Mouse (Mus musculus): ENCODE measurements around the gene Npas3. TPM values are rescaled to one million over a fixed set of nuclear protein-coding genes. Genes with fewer than 3 reads are reported as not detected.

Npas3 gene
- polyA plus RNA-seq, 1 experiment from 2014 or later: 4.5 TPM

DNA sequence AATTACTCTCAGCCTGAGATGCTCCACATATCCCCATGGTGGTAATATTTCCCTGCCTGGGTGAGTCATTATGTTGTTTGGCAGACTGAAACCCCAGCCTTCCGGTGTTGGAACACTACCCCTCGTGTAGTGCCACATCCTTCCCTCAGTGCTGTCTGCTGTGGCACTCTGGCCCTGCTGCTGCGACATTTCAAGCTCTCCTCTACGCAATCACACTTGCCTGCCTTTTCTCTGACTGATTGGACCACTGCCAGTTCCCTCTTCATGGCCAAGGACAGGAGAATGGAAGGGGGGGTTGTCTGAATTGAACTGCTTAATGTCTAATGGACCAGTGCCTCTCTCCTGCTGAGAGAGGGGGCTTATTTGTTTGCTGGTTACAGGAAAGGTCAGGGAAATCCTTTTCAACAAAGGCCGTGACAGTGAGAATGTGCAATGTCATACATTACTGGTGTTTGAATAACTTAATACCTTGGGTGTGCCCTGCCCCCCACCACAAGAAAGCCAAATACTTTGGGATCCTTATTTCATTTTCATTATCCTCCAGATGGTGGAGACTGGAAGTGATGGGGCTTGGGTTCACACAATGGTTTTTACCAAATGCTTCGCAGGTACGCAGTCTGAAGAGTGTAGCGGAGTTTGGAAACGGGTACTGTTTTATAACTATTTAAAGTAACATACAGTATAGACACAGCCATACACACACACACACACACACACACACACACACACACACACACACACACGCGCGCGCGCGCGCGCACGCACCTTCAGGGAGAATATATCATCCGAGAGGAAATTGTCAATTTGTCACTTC, 339.4 kb downstream of the Npas3 start:
- Histone ChIP-seq H3K4me1 (ENCODE audit: control insufficient read depth, insufficient read depth, low read length) (peaks cover 5% of the 10 kb centered on the region; the same call in 1 of the 2 replicates), H3K27me3 (ENCODE audit: control insufficient read depth, insufficient read depth, low read length) (no peaks in the 10 kb centered on the region), H3K4me2 (replicated peaks; ENCODE audit: low read depth, low read length) (no peak overlapping the region), H3K9ac (replicated peaks; ENCODE audit: low read depth, low read length) (no peak overlapping the region), H3K36me3 (ENCODE audit: control insufficient read depth, insufficient read depth, low read length) (no peaks in the 10 kb centered on the region), H3K27ac (ENCODE audit: low read length) (no peak overlapping the region), H3K4me3 (ENCODE audit: low read depth, low read length) (no peak overlapping the region), H3K9me3 (ENCODE audit: control insufficient read depth, low read depth, low read length) (no peaks in the 10 kb centered on the region)
- WGBS: 69% methylated on average over 19 of the region's 19 CpGs
- no peak for ATAC-seq (ENCODE audit: insufficient number of reproducible peaks, insufficient read depth, low FRiP score, low read depth)

DNA sequence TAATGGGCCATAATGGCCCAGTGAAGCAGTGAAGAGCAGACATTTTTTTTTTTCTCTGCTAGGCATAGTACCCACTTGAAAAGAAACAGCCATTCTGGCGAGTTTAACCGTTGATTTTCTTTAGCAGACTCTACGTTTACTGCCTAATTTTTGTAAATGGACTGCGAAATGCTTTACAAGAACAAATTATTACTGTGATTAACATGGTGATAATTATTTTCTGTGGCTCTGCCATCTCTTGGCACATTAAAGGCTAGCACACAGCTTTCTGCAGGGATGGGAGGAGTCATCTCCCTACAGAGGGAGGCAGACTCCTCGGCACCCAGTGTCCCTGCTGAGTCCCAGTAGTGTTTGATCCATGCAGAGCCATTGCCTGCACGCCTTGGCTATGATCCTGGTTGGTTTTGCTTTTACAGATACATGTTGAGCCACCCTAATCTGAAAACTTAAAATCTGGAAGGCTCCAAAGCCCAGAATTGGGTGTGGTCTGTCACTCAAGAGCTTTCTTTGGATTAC, 341.0 kb downstream of the Npas3 start:
- 71% methylated on average over 6 of the region's 6 CpGs for WGBS
- Histone ChIP-seq H3K4me3 (ENCODE audit: low read depth, low read length) (no peak overlapping the region), H3K9ac (replicated peaks; ENCODE audit: low read depth, low read length) (no peak overlapping the region), H3K4me1 (ENCODE audit: control insufficient read depth, insufficient read depth, low read length) (peaks cover 5% of the 10 kb centered on the region; the same call in 1 of the 2 replicates), H3K27ac (ENCODE audit: low read length) (no peak overlapping the region), H3K9me3 (ENCODE audit: control insufficient read depth, low read depth, low read length) (no peaks in the 10 kb centered on the region), H3K27me3 (ENCODE audit: control insufficient read depth, insufficient read depth, low read length) (no peaks in the 10 kb centered on the region), H3K36me3 (ENCODE audit: control insufficient read depth, insufficient read depth, low read length) (no peaks in the 10 kb centered on the region), H3K4me2 (replicated peaks; ENCODE audit: low read depth, low read length) (no peak overlapping the region)
- ATAC-seq (ENCODE audit: insufficient number of reproducible peaks, insufficient read depth, low FRiP score, low read depth): no peak

DNA sequence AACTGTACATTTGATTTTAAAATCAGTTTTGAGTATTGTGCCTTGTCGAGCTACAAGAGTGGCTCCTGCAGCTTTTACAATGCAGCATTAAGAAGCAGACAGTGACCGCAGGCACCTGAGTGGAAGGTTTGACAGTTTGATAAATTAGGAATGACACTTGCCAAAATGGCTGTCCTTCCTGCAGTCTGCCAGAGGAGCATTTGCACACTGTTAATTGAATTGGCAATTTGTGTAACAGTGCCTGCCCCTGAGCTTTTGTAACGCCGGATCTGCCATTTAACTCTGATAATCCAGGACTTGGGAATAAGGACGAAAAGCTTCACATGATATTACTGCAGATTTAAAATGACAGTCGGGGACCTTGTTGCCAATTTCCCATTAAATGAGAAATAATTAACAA, 357.2 kb downstream of the Npas3 start:
- H3K4me1 ChIP-seq (ENCODE audit: control insufficient read depth, insufficient read depth, low read length): no peaks in the 10 kb centered on the region

DNA sequence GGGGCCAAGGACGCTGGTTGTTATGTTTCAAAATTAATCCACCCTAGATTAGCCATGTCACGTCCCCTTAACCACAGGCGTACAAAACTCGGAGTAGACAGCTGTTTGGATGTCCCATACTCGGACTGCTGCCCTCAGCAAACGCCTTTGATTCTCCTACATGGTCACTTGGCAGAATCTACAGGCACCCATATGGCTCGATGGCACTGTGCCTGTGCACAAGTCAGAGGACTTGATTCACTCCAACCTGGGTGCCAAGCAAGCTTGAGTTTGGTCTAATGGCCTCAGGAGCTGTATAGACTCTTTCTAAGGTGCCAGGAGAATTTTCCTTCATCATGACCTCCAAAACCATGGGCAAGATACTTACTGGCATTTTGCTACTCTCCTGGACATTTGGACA, 363.6 kb downstream of the Npas3 start:
- no peaks in the 10 kb centered on the region for H3K27me3 ChIP-seq (ENCODE audit: control insufficient read depth, insufficient read depth, low read length)
- no peak overlapping the region for H3K4me2 ChIP-seq (replicated peaks; ENCODE audit: low read depth, low read length)
- no peaks in the 10 kb centered on the region for H3K36me3 ChIP-seq (ENCODE audit: control insufficient read depth, insufficient read depth, low read length)
- no peak for ATAC-seq (ENCODE audit: insufficient number of reproducible peaks, insufficient read depth, low FRiP score, low read depth)
- H3K4me3 ChIP-seq (ENCODE audit: low read depth, low read length): no peak overlapping the region
- H3K27ac ChIP-seq (ENCODE audit: low read length): no peak overlapping the region
- no peaks in the 10 kb centered on the region for H3K9me3 ChIP-seq (ENCODE audit: control insufficient read depth, low read depth, low read length)
- no peak overlapping the region for H3K9ac ChIP-seq (replicated peaks; ENCODE audit: low read depth, low read length)
- no peaks in the 10 kb centered on the region for H3K4me1 ChIP-seq (ENCODE audit: control insufficient read depth, insufficient read depth, low read length)
- 85% methylated on average over 7 of the region's 7 CpGs for WGBS

More for the DNA sequence above, 357.2 kb downstream of the Npas3 start:
- Histone ChIP-seq H3K36me3 (ENCODE audit: control insufficient read depth, insufficient read depth, low read length) (no peaks in the 10 kb centered on the region), H3K27ac (ENCODE audit: low read length) (no peak overlapping the region), H3K9ac (replicated peaks; ENCODE audit: low read depth, low read length) (no peak overlapping the region), H3K4me2 (replicated peaks; ENCODE audit: low read depth, low read length) (no peak overlapping the region), H3K27me3 (ENCODE audit: control insufficient read depth, insufficient read depth, low read length) (no peaks in the 10 kb centered on the region), H3K9me3 (ENCODE audit: control insufficient read depth, low read depth, low read length) (no peaks in the 10 kb centered on the region), H3K4me3 (ENCODE audit: low read depth, low read length) (no peak overlapping the region)
- no peak for ATAC-seq (ENCODE audit: insufficient number of reproducible peaks, insufficient read depth, low FRiP score, low read depth)
- 76% methylated on average over 6 of the region's 6 CpGs for WGBS

DNA sequence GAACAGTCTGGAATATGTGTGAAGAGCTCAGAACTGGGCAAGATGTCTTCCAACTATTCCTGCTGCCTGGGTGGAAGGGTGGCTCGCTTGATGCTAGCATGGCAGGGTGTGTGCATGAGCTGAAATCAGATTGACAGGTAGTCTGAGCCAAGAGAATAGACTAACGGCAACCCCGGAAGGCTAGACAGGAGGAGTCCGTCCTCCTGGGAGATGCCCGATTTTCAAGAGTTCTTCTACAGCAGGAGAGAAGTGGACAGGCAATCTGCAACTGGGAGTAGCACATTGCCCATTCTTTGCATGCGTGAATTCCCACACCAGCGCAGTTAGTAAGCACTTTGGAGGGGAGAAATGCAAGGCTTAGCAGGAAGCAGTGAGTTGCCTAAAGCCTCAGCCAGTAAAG, 372.8 kb downstream of the Npas3 start:
- 93% methylated on average over 7 of the region's 7 CpGs for WGBS
- H3K27me3 ChIP-seq (ENCODE audit: control insufficient read depth, insufficient read depth, low read length): no peaks in the 10 kb centered on the region
- no peaks in the 10 kb centered on the region for H3K9me3 ChIP-seq (ENCODE audit: control insufficient read depth, low read depth, low read length)
- no peak overlapping the region for H3K9ac ChIP-seq (replicated peaks; ENCODE audit: low read depth, low read length)
- no peaks in the 10 kb centered on the region for H3K36me3 ChIP-seq (ENCODE audit: control insufficient read depth, insufficient read depth, low read length)
- no peak overlapping the region for H3K4me2 ChIP-seq (replicated peaks; ENCODE audit: low read depth, low read length)
- no peaks in the 10 kb centered on the region for H3K4me1 ChIP-seq (ENCODE audit: control insufficient read depth, insufficient read depth, low read length)
- no peak for ATAC-seq (ENCODE audit: insufficient number of reproducible peaks, insufficient read depth, low FRiP score, low read depth)
- no peak overlapping the region for H3K4me3 ChIP-seq (ENCODE audit: low read depth, low read length)
- no peak overlapping the region for H3K27ac ChIP-seq (ENCODE audit: low read length)

DNA sequence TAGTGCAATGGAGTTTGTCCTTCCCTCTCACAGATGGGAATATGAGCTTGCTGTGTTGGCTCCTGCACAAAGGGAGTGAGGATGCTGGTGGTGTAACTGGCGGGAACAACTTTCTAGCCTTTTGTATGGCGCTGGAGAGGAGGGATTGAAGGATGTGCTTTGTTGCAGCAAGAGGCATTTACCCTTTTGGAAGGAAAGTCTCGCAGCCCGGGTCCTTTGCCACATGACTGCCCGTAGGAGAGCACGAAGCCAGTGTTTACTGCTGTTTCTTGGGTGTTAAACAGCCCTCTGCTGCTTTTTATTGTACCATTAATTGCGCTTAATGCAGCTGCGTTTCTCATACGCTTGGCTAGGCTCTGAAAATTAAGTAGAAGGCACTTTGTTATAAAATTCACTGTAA, 375.3 kb downstream of the Npas3 start:
- Histone ChIP-seq H3K4me3 (ENCODE audit: low read depth, low read length) (no peak overlapping the region), H3K4me2 (replicated peaks; ENCODE audit: low read depth, low read length) (no peak overlapping the region), H3K36me3 (ENCODE audit: control insufficient read depth, insufficient read depth, low read length) (no peaks in the 10 kb centered on the region), H3K9me3 (ENCODE audit: control insufficient read depth, low read depth, low read length) (no peaks in the 10 kb centered on the region), H3K27me3 (ENCODE audit: control insufficient read depth, insufficient read depth, low read length) (no peaks in the 10 kb centered on the region), H3K9ac (replicated peaks; ENCODE audit: low read depth, low read length) (no peak overlapping the region), H3K27ac (ENCODE audit: low read length) (no peak overlapping the region), H3K4me1 (ENCODE audit: control insufficient read depth, insufficient read depth, low read length) (no peaks in the 10 kb centered on the region)
- no peak for ATAC-seq (ENCODE audit: insufficient number of reproducible peaks, insufficient read depth, low FRiP score, low read depth)
- WGBS: 74% methylated on average over 9 of the region's 9 CpGs

DNA sequence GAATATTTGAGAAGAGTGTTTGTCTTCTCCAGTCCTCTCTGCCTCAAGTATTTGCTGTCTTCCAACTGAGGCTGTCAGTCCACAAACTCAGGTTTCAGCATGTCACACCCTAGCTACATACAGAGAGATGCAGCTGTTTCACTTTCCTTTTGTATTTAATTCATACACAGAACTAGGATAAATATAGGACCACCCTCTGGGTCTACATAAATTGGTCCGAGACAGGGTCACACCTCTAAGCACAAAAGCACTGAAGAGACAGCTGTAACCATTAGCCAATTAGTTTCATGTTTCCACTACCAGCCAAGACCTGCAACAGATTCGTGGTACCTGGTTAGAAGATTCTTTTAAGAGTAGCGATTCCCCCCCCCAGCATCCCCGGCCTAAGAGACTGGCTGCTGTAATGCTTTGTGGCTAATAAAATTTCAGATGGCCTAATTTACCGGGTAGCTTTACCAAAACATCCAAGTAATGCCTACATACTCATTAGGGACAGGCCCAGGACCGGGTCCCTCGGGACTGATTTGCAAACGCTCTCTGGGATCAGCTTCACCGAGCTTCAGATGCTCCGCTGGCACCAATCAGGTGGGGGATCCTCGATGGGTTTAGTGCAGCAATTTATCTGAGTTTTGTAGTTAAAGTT, 376.0 kb downstream of the Npas3 start:
- H3K4me3 ChIP-seq (ENCODE audit: low read depth, low read length): no peak overlapping the region
- H3K27ac ChIP-seq (ENCODE audit: low read length): no peak overlapping the region
- H3K27me3 ChIP-seq (ENCODE audit: control insufficient read depth, insufficient read depth, low read length): no peaks in the 10 kb centered on the region
- no peak overlapping the region for H3K4me2 ChIP-seq (replicated peaks; ENCODE audit: low read depth, low read length)
- 72% methylated on average over 11 of the region's 11 CpGs for WGBS
- H3K4me1 ChIP-seq (ENCODE audit: control insufficient read depth, insufficient read depth, low read length): no peaks in the 10 kb centered on the region
- no peak overlapping the region for H3K9ac ChIP-seq (replicated peaks; ENCODE audit: low read depth, low read length)
- H3K9me3 ChIP-seq (ENCODE audit: control insufficient read depth, low read depth, low read length): no peaks in the 10 kb centered on the region
- ATAC-seq (ENCODE audit: insufficient number of reproducible peaks, insufficient read depth, low FRiP score, low read depth): no peak
- H3K36me3 ChIP-seq (ENCODE audit: control insufficient read depth, insufficient read depth, low read length): no peaks in the 10 kb centered on the region

DNA sequence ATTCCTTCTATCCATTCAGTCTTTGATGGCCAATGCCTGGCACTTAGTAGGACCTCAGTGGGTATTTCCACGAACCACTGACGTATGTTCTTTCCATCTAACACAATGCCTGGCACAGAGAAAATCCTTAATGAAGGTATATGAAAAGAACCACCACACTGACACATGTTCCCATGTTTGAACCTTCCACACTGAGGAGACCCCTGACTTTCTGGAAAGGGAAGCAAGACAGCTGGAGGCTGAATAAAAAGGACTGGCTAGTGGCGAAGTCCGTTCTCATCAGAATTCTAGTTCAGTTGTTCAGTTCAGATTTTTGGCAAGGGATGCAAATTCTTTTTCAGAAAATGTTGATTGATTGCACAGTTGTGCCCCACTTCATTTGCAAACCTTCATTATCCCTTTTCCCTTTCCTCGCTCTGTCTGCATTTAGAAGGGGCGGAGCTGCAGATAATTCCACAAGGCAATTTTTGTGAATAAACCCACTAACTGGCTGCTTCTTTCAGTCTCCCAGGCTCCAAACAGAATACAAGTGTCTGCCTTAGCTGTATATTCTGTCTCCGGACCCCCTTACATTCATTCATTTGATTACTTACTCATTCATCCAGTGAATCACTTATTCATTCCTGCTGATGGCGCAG, 381.1 kb downstream of the Npas3 start:
- H3K4me3 ChIP-seq (ENCODE audit: low read depth, low read length): no peak overlapping the region
- H3K36me3 ChIP-seq (ENCODE audit: control insufficient read depth, insufficient read depth, low read length): no peaks in the 10 kb centered on the region
- H3K27me3 ChIP-seq (ENCODE audit: control insufficient read depth, insufficient read depth, low read length): no peaks in the 10 kb centered on the region
- H3K9ac ChIP-seq (replicated peaks; ENCODE audit: low read depth, low read length): no peak overlapping the region
- no peaks in the 10 kb centered on the region for H3K9me3 ChIP-seq (ENCODE audit: control insufficient read depth, low read depth, low read length)
- H3K4me2 ChIP-seq (replicated peaks; ENCODE audit: low read depth, low read length): no peak overlapping the region
- WGBS: 82% methylated on average over 8 of the region's 8 CpGs
- ATAC-seq (ENCODE audit: insufficient number of reproducible peaks, insufficient read depth, low FRiP score, low read depth): no peak
- H3K27ac ChIP-seq (ENCODE audit: low read length): no peak overlapping the region
- H3K4me1 ChIP-seq (ENCODE audit: control insufficient read depth, insufficient read depth, low read length): no peaks in the 10 kb centered on the region

Data from stomach, embryonic 14.5 days (tissue).